Mouse (Mus musculus) MEL (cell line): ENCODE measurements around the gene Rnf5.

Experiments used
- BHLHE40 ChIP-seq: IDR thresholded peaks from 2 replicates; pipeline ENCODE4 v1.6.1; 2012; ENCODE audit warnings: low read depth, mild to moderate bottlenecking, inconsistent platforms, low read length, improper control_type of control experiment, borderline replicate concordance
- CHD1 ChIP-seq: IDR thresholded peaks from 2 replicates; pipeline ENCODE4 v1.6.1; 2012; ENCODE audit warnings: low read depth, mild to moderate bottlenecking, inconsistent platforms, low read length, improper control_type of control experiment
- CHD2 ChIP-seq: IDR thresholded peaks from 2 replicates; pipeline ENCODE4 v1.6.1; 2011; ENCODE audit warnings: low read length, improper control_type of control experiment
- CTCF ChIP-seq, 3 experiments: IDR thresholded peaks in 2 of 3; conservative IDR thresholded peaks in 1 of 3; 2 replicates each; pipeline ENCODE4 v1.5.1; 2011 to 2012; ENCODE audit warnings: low read length in 3 of 3, low read depth in 2 of 3, mild to moderate bottlenecking in 2 of 3, improper control_type of control experiment in 1 of 3, inconsistent platforms in 1 of 3, mixed read lengths in 1 of 3, moderate library complexity in 1 of 3; ENCODE audit not compliant: control insufficient read depth in 1 of 3, insufficient read depth in 1 of 3, poor library complexity in 1 of 3, severe bottlenecking in 1 of 3
- EP300 ChIP-seq, 2 experiments: IDR thresholded peaks; 2 replicates each; pipeline ENCODE4 v1.6.1; 2011; ENCODE audit warnings: improper control_type of control experiment in 2 of 2, low read length in 2 of 2, low read depth in 1 of 2, mild to moderate bottlenecking in 1 of 2
- GATA1 ChIP-seq: IDR thresholded peaks from 2 replicates; pipeline ENCODE4 v1.6.1; 2011; ENCODE audit warnings: low read depth, low read length, improper control_type of control experiment
- HCFC1 ChIP-seq: IDR thresholded peaks from 2 replicates; pipeline ENCODE4 v1.6.1; 2012; ENCODE audit warnings: low read depth, mild to moderate bottlenecking, inconsistent platforms, low read length, improper control_type of control experiment, moderate library complexity
- NRF1 ChIP-seq: IDR thresholded peaks from 2 replicates; pipeline ENCODE4 v1.6.1; 2014; ENCODE audit warnings: low read depth, mild to moderate bottlenecking, inconsistent platforms, low read length, improper control_type of control experiment, moderate library complexity; ENCODE audit not compliant: poor library complexity, insufficient read depth, severe bottlenecking
- POLR2A ChIP-seq, 2 experiments: IDR thresholded peaks; 2 replicates each; pipeline ENCODE4 v1.6.1; 2011 to 2012; ENCODE audit warnings: low read length in 2 of 2, mild to moderate bottlenecking in 2 of 2, control low read depth in 1 of 2, improper control_type of control experiment in 1 of 2, low read depth in 1 of 2, moderate library complexity in 1 of 2; ENCODE audit not compliant: control insufficient read depth in 1 of 2, insufficient read depth in 1 of 2, poor library complexity in 1 of 2
- POLR2AphosphoS5 ChIP-seq: IDR thresholded peaks from 2 replicates; pipeline ENCODE4 v1.6.1; 2012; ENCODE audit warnings: low read depth, borderline replicate concordance, mild to moderate bottlenecking, inconsistent platforms, low read length, moderate library complexity, mixed read lengths
- RCOR1 ChIP-seq: IDR thresholded peaks from 2 replicates; pipeline ENCODE4 v1.6.1; 2012; ENCODE audit warnings: low read depth, mild to moderate bottlenecking, inconsistent platforms, low read length, improper control_type of control experiment
- ZC3H11A ChIP-seq: IDR thresholded peaks from 2 replicates; pipeline ENCODE4 v1.6.1; 2012; ENCODE audit warnings: low read depth, mild to moderate bottlenecking, inconsistent platforms, low read length, improper control_type of control experiment

- TF ChIP-seq POLR2A (IDR thresholded peaks at IDR 0.05; ENCODE audit: control insufficient read depth in 1 of 2, insufficient read depth in 1 of 2, low read depth in 1 of 2, low read length in 2 of 2, poor library complexity in 1 of 2), result no peak
- no peak for TF ChIP-seq GATA1
- no peak for TF ChIP-seq CTCF (IDR thresholded peaks at IDR 0.05 in 2 of 3, conservative IDR thresholded peaks at IDR 0.05 in 1 of 3; ENCODE audit: control insufficient read depth in 1 of 3, insufficient read depth in 1 of 3, low read depth in 2 of 3, low read length in 3 of 3, poor library complexity in 1 of 3, severe bottlenecking in 1 of 3)
- TF ChIP-seq BHLHE40, result no peak
- TF ChIP-seq EP300 (IDR thresholded peaks at IDR 0.05; ENCODE audit: low read depth in 1 of 2, low read length in 2 of 2), result no peak
- no peak for TF ChIP-seq NRF1
- no peak for TF ChIP-seq CHD2
- no peak for TF ChIP-seq CHD1
- no peak for TF ChIP-seq POLR2AphosphoS5
- no peak for TF ChIP-seq ZC3H11A
- no peak for TF ChIP-seq RCOR1
- TF ChIP-seq HCFC1, result no peak
Observed at GRCm38 (mm10) chr17:34585121-34585520, 18.4 kb downstream of the Rnf5 start.
